Mouse (Mus musculus): ENCODE measurements at regions not wholly inside any gene's neighbourhood (a gene's known extent, or its start where the extent isn't known, plus 50 kb on each side); places are given as distances from the start of the nearest gene placed in this dataset.
"Not testable (repeated sequence)": the region's sequence is repeated elsewhere in the genome, so short reads cannot be mapped to it uniquely, and the experiment has no call there.

GRCm38 (mm10) chr15:42069072-42069471 lies 1934.9 kb downstream of the 9330182O14Rik start:
- no peak for DNase-seq (ENCODE audit: extremely low read depth, insufficient read length, low spot score)

- DNase-seq (ENCODE audit: extremely low read depth, insufficient read length, low spot score), result no peak
These were observed 1939.3 kb downstream of the 9330182O14Rik start for GRCm38 (mm10) chr15:42073486-42073885.

- no peak for DNase-seq (ENCODE audit: extremely low read depth, insufficient read length, low spot score)
These were observed 1948.3 kb downstream of the 9330182O14Rik start for GRCm38 (mm10) chr15:42082436-42082835.

DNA sequence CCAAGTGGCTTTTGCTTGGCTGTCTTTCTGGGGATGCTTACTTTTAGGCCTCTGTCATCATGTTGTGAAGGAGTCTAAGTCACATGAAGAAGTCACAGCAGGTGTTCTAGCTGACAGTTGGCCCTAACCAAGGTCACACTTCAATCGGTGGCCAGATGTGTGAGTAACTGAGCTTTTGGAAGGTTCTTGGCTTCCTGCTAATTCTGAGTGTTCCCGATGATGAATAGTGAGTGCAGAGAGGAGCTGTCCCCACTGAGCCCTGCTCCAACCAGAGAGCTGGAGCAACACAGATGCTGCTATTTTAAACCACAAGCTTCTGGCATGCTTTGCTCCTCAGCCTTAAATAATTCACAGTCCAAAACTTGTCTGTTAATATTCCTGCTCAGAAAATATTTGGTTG lies 1966.6 kb downstream of the 9330182O14Rik start:
- no peak for DNase-seq (ENCODE audit: extremely low read depth, insufficient read length, low spot score)

DNA sequence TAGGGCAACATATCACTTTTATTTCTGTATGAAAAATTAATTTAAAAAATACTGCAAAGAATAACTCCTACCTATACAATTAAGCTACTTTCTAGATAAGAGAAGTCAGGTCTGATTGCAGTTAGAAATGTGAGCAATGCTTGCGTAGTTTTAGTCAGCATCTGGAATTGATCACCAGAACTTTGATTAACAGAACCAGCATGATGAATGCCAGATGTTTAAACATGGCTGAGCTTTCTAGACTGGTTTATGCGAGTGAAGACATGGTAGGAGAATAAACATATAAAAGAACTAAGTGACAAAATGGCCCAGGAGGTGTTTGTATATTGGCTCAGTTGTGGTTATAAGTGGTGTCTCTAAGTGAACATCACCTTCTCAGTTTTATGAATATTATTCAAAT lies 1970.7 kb downstream of the 9330182O14Rik start:
- no peak for DNase-seq (ENCODE audit: extremely low read depth, insufficient read length, low spot score)

DNA sequence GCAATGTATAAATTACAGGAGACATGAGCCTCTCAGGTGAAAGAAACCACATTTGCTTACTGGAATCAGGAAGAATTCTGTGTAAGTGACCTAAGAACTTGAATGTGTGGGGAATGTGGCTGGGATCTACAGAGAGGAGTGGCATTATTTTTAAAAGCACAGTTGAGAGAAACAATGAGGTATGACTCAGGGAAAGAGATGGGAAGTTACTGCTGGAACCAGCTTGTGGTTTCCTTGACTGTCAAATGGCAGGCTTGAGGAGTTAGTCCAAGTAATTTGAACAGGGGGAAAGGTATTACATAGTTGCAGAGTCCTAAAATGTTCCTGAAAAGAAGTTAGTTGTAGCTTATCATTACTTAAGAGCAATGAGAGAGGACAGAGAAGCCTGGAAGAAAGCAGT lies 1972.9 kb downstream of the 9330182O14Rik start:
- no peak for DNase-seq (ENCODE audit: extremely low read depth, insufficient read length, low spot score)

DNA sequence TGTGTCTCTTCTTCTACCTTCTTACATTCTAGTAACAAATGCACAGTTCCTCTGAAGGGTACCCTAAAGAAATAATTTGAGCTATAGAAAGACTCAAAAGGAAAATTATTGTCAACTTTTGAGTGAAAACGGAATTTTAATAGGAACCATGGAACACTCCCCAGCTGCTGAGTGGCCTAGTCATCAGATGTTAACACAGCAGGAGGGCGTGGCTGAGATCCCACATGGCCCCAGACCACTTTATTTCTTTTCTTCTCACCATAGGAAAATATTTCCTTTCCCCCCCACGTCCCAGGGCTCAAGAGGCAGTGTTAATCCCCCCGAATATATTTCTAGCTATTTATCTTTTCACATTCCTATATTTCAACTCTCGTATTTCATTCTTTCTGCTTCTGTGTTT lies 1977.6 kb downstream of the 9330182O14Rik start:
- no peak for DNase-seq (ENCODE audit: extremely low read depth, insufficient read length, low spot score)

- no peak for DNase-seq (ENCODE audit: extremely low read depth, insufficient read length, low spot score)
These were observed 1993.3 kb downstream of the 9330182O14Rik start for GRCm38 (mm10) chr15:42127471-42127870.

DNA sequence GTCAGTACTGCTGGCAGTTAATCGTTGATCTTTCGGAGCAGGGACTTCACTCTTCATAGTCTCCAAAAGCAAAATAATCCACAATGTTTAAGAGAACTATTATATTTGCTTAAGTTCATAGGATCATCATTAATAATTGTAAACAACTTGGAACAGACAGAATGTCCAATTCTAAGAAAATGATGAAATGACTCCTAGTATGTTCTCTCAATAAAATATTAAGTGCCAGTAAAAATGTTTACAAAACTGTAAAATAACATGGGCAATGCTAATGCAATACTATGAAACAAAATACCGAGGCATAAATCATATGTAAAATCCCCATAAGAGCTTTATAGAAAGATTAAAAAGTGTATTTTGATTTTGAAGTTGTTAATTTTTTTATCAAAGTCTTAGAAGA lies 1994.8 kb downstream of the 9330182O14Rik start:
- no peak for DNase-seq (ENCODE audit: extremely low read depth, insufficient read length, low spot score)

GRCm38 (mm10) chr15:42166546-42166945 lies 2032.4 kb downstream of the 9330182O14Rik start:
- DNase-seq (ENCODE audit: extremely low read depth, insufficient read length, low spot score), result no peak

- not testable (repeated sequence) for DNase-seq (ENCODE audit: extremely low read depth, insufficient read length, low spot score)
These were observed 2043.6 kb downstream of the 9330182O14Rik start for GRCm38 (mm10) chr15:42177766-42178165.

- no peak for DNase-seq (ENCODE audit: extremely low read depth, insufficient read length, low spot score)
These were observed 2073.2 kb downstream of the 9330182O14Rik start for GRCm38 (mm10) chr15:42207187-42207846.

- no peak for DNase-seq (ENCODE audit: extremely low read depth, insufficient read length, low spot score)
These were observed 2085.3 kb downstream of the 9330182O14Rik start for GRCm38 (mm10) chr15:42219496-42219895.

DNA sequence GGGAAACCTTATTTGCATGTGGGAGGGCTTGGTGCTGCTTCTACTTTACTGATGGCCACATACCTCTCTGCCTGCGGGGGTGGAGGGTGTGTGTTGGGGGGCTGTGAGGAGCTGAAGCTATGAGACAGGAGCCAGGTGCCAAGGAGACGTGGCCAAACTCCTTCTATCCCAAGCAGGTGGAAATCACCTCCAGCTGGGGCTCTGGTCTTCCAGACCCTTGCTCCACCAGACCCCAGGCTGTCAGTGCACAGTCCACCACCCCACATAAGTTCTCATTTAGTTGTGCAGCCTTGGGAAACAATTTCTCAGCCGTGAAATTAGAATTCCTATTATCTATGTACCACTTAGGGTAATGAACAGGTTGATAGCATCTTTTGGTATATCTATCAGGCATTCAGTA lies 2085.8 kb downstream of the 9330182O14Rik start:
- no peak for DNase-seq (ENCODE audit: extremely low read depth, insufficient read length, low spot score)

GRCm38 (mm10) chr15:42225006-42225405 lies 2090.8 kb downstream of the 9330182O14Rik start:
- DNase-seq (ENCODE audit: extremely low read depth, insufficient read length, low spot score), result no peak

DNA sequence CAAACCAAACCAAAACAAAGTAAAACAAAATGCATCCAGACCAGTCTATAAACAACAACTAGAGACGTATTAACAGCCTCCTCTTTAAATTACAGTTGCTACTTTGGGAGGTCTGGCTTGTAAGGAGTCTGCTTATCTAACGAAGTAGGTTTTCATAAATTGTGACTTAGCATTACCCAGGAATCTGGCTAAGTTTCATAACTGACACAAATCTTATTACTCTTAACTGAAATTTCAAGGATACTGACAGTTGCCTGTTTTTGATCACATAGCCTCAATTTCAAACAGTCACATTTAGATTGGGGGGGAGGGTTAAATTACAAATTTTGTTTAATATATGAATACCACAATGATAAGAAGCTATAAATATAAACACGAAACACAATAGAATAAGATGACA lies 2097.5 kb downstream of the 9330182O14Rik start:
- no peak for DNase-seq (ENCODE audit: extremely low read depth, insufficient read length, low spot score)

- no peak for DNase-seq (ENCODE audit: extremely low read depth, insufficient read length, low spot score)
These were observed 2112.6 kb downstream of the 9330182O14Rik start for GRCm38 (mm10) chr15:42246812-42247211.

- no peak for DNase-seq (ENCODE audit: extremely low read depth, insufficient read length, low spot score)
These were observed 2118.7 kb downstream of the 9330182O14Rik start for GRCm38 (mm10) chr15:42252730-42253330.

GRCm38 (mm10) chr15:42256343-42256742 lies 2122.2 kb downstream of the 9330182O14Rik start:
- no peak for DNase-seq (ENCODE audit: extremely low read depth, insufficient read length, low spot score)

DNA sequence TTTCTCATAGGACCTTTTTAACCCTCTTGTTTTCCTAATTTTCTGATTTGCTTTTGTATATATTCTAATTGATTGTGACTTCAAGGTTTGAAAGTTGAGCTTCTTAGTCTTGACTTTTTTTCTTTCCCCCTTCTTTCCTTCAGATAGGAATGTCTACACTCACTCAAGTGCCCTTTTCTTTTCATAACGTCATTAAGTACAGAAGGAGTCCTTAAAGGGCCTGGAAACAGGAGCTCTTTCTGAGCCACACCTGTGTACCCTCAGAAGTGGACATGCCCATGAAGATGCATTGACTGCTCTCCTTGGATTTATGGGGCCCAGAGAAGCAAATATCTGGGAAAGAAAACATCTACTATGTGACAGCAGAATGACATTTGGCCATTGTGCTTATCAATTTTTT lies 2141.0 kb downstream of the 9330182O14Rik start:
- DNase-seq (ENCODE audit: extremely low read depth, insufficient read length, low spot score), result no peak

GRCm38 (mm10) chr15:42277247-42277646 lies 2143.1 kb downstream of the 9330182O14Rik start:
- no peak for DNase-seq (ENCODE audit: extremely low read depth, insufficient read length, low spot score)

DNA sequence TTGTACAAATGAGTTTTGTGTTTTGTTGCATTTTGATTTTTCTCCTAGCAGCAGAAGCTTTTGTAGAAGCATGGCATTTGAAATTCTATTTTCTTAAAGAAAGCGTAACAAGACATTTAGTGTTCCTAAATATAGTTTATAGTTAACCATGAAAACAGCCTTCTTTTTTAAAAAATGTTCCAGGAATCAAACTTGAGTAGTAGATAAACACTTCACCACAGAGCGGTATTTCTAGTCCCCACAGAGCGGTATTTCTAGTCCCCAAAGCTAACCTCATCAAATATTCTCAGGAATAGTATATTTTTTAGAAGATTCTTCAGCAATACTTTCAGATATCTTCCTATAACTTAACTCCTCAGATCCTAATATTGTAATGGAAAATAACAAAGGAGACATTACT lies 2146.6 kb downstream of the 9330182O14Rik start:
- no peak for DNase-seq (ENCODE audit: extremely low read depth, insufficient read length, low spot score)

Data from 3134 (cell line).